Mouse (Mus musculus) CH12.LX (cell line): ENCODE data around the gene Stac. TPM values are rescaled to one million over a fixed set of nuclear protein-coding genes. Genes with fewer than 3 reads are reported as not detected.

Source experiments
- DNase-seq: peaks from one replicate; pipeline ENCODE4 v3.0.0-alpha.2; 2013; ENCODE audit errors: extremely low read depth
- H3K27ac ChIP-seq: 2 replicates; pipeline ENCODE4 v1.5.1; 2012; ENCODE audit warnings: low read depth, mild to moderate bottlenecking, control low read depth, moderate library complexity; ENCODE audit not compliant: insufficient read depth
- H3K27me3 ChIP-seq: replicated peaks from 2 replicates; pipeline ENCODE3; 2012; ENCODE audit warnings: inconsistent platforms
- H3K36me3 ChIP-seq, 2 experiments: replicated peaks in 1 of 2; 2 replicates each; pipeline versions ENCODE3 to v1.6.1; 2012; ENCODE audit warnings: inconsistent platforms in 1 of 2, low read length in 1 of 2, mild to moderate bottlenecking in 1 of 2, mixed read lengths in 1 of 2, moderate library complexity in 1 of 2; ENCODE audit not compliant: control insufficient read depth in 1 of 2, insufficient read depth in 1 of 2
- H3K4me1 ChIP-seq, 2 experiments: 2 replicates each; pipeline ENCODE4 v1.6.1; 2012; ENCODE audit warnings: inconsistent platforms in 1 of 2, moderate library complexity in 1 of 2; ENCODE audit not compliant: insufficient read depth in 2 of 2, control insufficient read depth in 1 of 2
- H3K4me2 ChIP-seq: 2 replicates; pipeline ENCODE4 v1.6.1; 2012; ENCODE audit warnings: low read depth, mild to moderate bottlenecking, control low read depth; ENCODE audit not compliant: poor library complexity, insufficient read depth, severe bottlenecking
- H3K4me3 ChIP-seq, 3 experiments: fragments of 150-350 bp in 1 of 3; sonication (generic) in 1 of 3; replicated peaks in 1 of 3; 2 replicates each; pipeline versions ENCODE3 to v1.5.1; 2011 to 2012; ENCODE audit warnings: low read depth in 2 of 3, low read length in 2 of 3, mild to moderate bottlenecking in 2 of 3, moderate library complexity in 2 of 3, control low read depth in 1 of 3, improper control_type of control experiment in 1 of 3, inconsistent platforms in 1 of 3, mixed read lengths in 1 of 3; ENCODE audit not compliant: poor library complexity in 1 of 3
- H3K79me2 ChIP-seq: replicated peaks from 2 replicates; pipeline ENCODE4 v1.6.1; 2012; ENCODE audit warnings: mild to moderate bottlenecking, moderate library complexity; ENCODE audit not compliant: control insufficient read depth, poor library complexity, insufficient read depth, severe bottlenecking; ENCODE audit errors: extremely low read depth
- H3K9ac ChIP-seq: 2 replicates; pipeline ENCODE4 v1.6.1; 2012; ENCODE audit warnings: low read depth, mild to moderate bottlenecking, control low read depth, moderate library complexity; ENCODE audit not compliant: insufficient read depth
- H3K9me3 ChIP-seq: replicated peaks from 2 replicates; pipeline ENCODE3; 2012; ENCODE audit warnings: low read length, inconsistent platforms, mixed read lengths
- BHLHE40 ChIP-seq: IDR thresholded peaks from 2 replicates; pipeline ENCODE4 v1.6.1; 2011; ENCODE audit warnings: mild to moderate bottlenecking, low read depth, low read length, improper control_type of control experiment
- CHD1 ChIP-seq: IDR thresholded peaks from 2 replicates; pipeline ENCODE4 v1.6.1; 2012; ENCODE audit warnings: low read depth, low read length, improper control_type of control experiment, inconsistent platforms
- E2F4 ChIP-seq: IDR thresholded peaks from 2 replicates; pipeline ENCODE4 v1.6.1; 2011; ENCODE audit warnings: low read depth, low read length, improper control_type of control experiment; ENCODE audit not compliant: insufficient replicate concordance
- ELF1 ChIP-seq: IDR thresholded peaks from 2 replicates; pipeline ENCODE4 v1.6.1; 2014; ENCODE audit warnings: low read depth, mild to moderate bottlenecking, inconsistent platforms, low read length, improper control_type of control experiment
- EP300 ChIP-seq: IDR thresholded peaks from 2 replicates; pipeline ENCODE4 v1.6.1; 2011; ENCODE audit warnings: low read length, improper control_type of control experiment
- HCFC1 ChIP-seq: IDR thresholded peaks from 2 replicates; pipeline ENCODE4 v1.6.1; 2012; ENCODE audit warnings: low read depth, mild to moderate bottlenecking, inconsistent platforms, low read length, improper control_type of control experiment
- IRF4 ChIP-seq: IDR thresholded peaks from 2 replicates; pipeline ENCODE4 v1.6.1; 2014; ENCODE audit warnings: low read depth, mild to moderate bottlenecking, inconsistent platforms, low read length, improper control_type of control experiment
- JUN ChIP-seq: IDR thresholded peaks from 2 replicates; pipeline ENCODE4 v1.6.1; 2011; ENCODE audit warnings: low read depth, mild to moderate bottlenecking, low read length, improper control_type of control experiment, moderate library complexity; ENCODE audit not compliant: insufficient read depth
- KAT2A ChIP-seq: IDR thresholded peaks from 2 replicates; pipeline ENCODE4 v1.6.1; 2012; ENCODE audit warnings: low read length, improper control_type of control experiment, inconsistent platforms; ENCODE audit not compliant: insufficient replicate concordance
- MAFK ChIP-seq: IDR thresholded peaks from 2 replicates; pipeline ENCODE4 v1.6.1; 2011; ENCODE audit warnings: low read length, improper control_type of control experiment; ENCODE audit not compliant: insufficient replicate concordance
- MAX ChIP-seq: IDR thresholded peaks from 2 replicates; pipeline ENCODE4 v1.6.1; 2011; ENCODE audit warnings: low read length, improper control_type of control experiment
- MEF2A ChIP-seq: IDR thresholded peaks from 2 replicates; pipeline ENCODE4 v1.6.1; 2014; ENCODE audit warnings: low read depth, mild to moderate bottlenecking, inconsistent platforms, low read length, improper control_type of control experiment, borderline replicate concordance
- MXI1 ChIP-seq: IDR thresholded peaks from 2 replicates; pipeline ENCODE4 v1.6.1; 2011; ENCODE audit warnings: mild to moderate bottlenecking, low read depth, low read length, improper control_type of control experiment
- MYC ChIP-seq: IDR thresholded peaks from 2 replicates; pipeline ENCODE4 v1.6.1; 2011; ENCODE audit warnings: low read depth, mild to moderate bottlenecking, improper control_type of control experiment, low read length
- NELFE ChIP-seq: IDR thresholded peaks from 2 replicates; pipeline ENCODE4 v1.6.1; 2011; ENCODE audit warnings: low read depth, low read length, improper control_type of control experiment
- POLR2A ChIP-seq: IDR thresholded peaks from 2 replicates; pipeline ENCODE4 v1.6.1; 2011; ENCODE audit warnings: low read depth, mild to moderate bottlenecking, improper control_type of control experiment, low read length
- RAD21 ChIP-seq: IDR thresholded peaks from 2 replicates; pipeline ENCODE4 v1.6.1; 2011; ENCODE audit warnings: low read depth, mild to moderate bottlenecking, low read length, improper control_type of control experiment, moderate library complexity
- RCOR1 ChIP-seq: conservative IDR thresholded peaks from 2 replicates; pipeline ENCODE4 v1.6.1; 2012; ENCODE audit warnings: low read depth, mild to moderate bottlenecking, inconsistent platforms, low read length, improper control_type of control experiment
- SMC3 ChIP-seq: IDR thresholded peaks from 2 replicates; pipeline ENCODE4 v1.6.1; 2011; ENCODE audit warnings: low read depth, low read length, improper control_type of control experiment
- UBTF ChIP-seq: IDR thresholded peaks from 2 replicates; pipeline ENCODE4 v1.6.1; 2012; ENCODE audit warnings: low read depth, mild to moderate bottlenecking, inconsistent platforms, low read length, improper control_type of control experiment, moderate library complexity
- USF2 ChIP-seq: conservative IDR thresholded peaks from 2 replicates; pipeline ENCODE4 v1.6.1; 2011; ENCODE audit warnings: low read depth, low read length, improper control_type of control experiment
- ZC3H11A ChIP-seq: IDR thresholded peaks from 2 replicates; pipeline ENCODE4 v1.6.1; 2012; ENCODE audit warnings: low read depth, mild to moderate bottlenecking, inconsistent platforms, low read length, improper control_type of control experiment
- ZKSCAN1 ChIP-seq: IDR thresholded peaks from 2 replicates; pipeline ENCODE4 v1.6.1; 2012; ENCODE audit warnings: low read depth, inconsistent platforms, low read length, improper control_type of control experiment, borderline replicate concordance
- ZMIZ1 ChIP-seq: IDR thresholded peaks from 2 replicates; pipeline ENCODE4 v1.6.1; 2012; ENCODE audit warnings: low read depth, mild to moderate bottlenecking, inconsistent platforms, low read length, improper control_type of control experiment
- ZNF384 ChIP-seq: IDR thresholded peaks from 2 replicates; pipeline ENCODE4 v1.6.1; 2012; ENCODE audit warnings: low read depth, low read length, improper control_type of control experiment, inconsistent platforms
- dilution Hi-C: fragments of 300-500 bp; cut with MboI; formaldehyde crosslinking; loops from 2 replicates; pipeline ENCODE4 v1.14.3; 2020; ENCODE audit warnings: low sequenced_read_pairs; ENCODE audit not compliant: extremely low pct_unique_long_range_greater_than_20kb, extremely low pct_ligation_motif_present
- in situ Hi-C: fragments of 300-500 bp; cut with MboI; formaldehyde crosslinking; loops from 3 replicates; pipeline ENCODE4 v1.14.3; 2019; ENCODE audit warnings: low sequenced_read_pairs, low pct_ligation_motif_present, low pct_unique_long_range_greater_than_20kb, mixed read lengths
- polyA plus RNA-seq: library from polyadenylated mRNA; unstranded; fragments of >175 nt; gene quantifications from 2 replicates; pipeline ENCODE4 v1.2.1, GENCODE M21; 2012; ENCODE audit warnings: low read depth; ENCODE audit not compliant: insufficient read length
- total RNA-seq, 2 experiments: library from RNA; depleted of rRNA; stranded (reverse); fragments of 300-350 nt in 1 of 2; fragments of >200 nt in 1 of 2; gene quantifications; 2 replicates each; pipeline ENCODE4 v1.2.3; 2012 to 2014

Gene Stac
- total and polyA plus RNA-seq, 3 experiments, result not detected

GRCm38 (mm10) chr9:111689146-111689545, 1.0 kb downstream of the Stac start:
- in situ Hi-C loops, result no loop called here
- dilution Hi-C loops, result no loop called here
- no peaks in the 10 kb centered on the region for H3K4me1 ChIP-seq
- DNase-seq, result no peak
- H3K9me3 ChIP-seq, result peaks cover 63% of the 10 kb centered on the region
- no peak overlapping the region for H3K4me2 ChIP-seq
- no peaks in the 10 kb centered on the region for H3K79me2 ChIP-seq
- H3K27me3 ChIP-seq, result no peaks in the 10 kb centered on the region
- H3K27ac ChIP-seq, result no peak overlapping the region
- no peak for TF ChIP-seq NELFE
- TF ChIP-seq SMC3, result no peak
- TF ChIP-seq UBTF, result no peak
- no peak for TF ChIP-seq MXI1
- no peak for TF ChIP-seq MAFK
- no peak for TF ChIP-seq EP300
- no peak for TF ChIP-seq KAT2A
- no peak for TF ChIP-seq USF2
- no peak for TF ChIP-seq ZC3H11A
- no peak for TF ChIP-seq MAX
- TF ChIP-seq MEF2A, result no peak
- no peak for TF ChIP-seq E2F4
- TF ChIP-seq CHD1, result no peak
- TF ChIP-seq ZNF384, result no peak
- no peak for TF ChIP-seq JUN
- TF ChIP-seq RCOR1, result no peak
- TF ChIP-seq MYC, result no peak
- no peak overlapping the region for H3K9ac ChIP-seq
- no peak overlapping the region for H3K4me3 ChIP-seq
- H3K36me3 ChIP-seq, result no peaks in the 10 kb centered on the region

- DNase-seq, result no peak
- in situ Hi-C loops (no loop called here), dilution Hi-C loops (no loop called here)
- Histone ChIP-seq H3K4me3 (no peak overlapping the region), H3K9ac (no peak overlapping the region), H3K27ac (no peak overlapping the region), H3K27me3 (no peaks in the 10 kb centered on the region), H3K36me3 (no peaks in the 10 kb centered on the region), H3K79me2 (no peaks in the 10 kb centered on the region), H3K4me2 (no peak overlapping the region), H3K4me1 (no peaks in the 10 kb centered on the region), H3K9me3 (peaks cover 67% of the 10 kb centered on the region)
- TF ChIP-seq BHLHE40 (no peak), ELF1 (no peak), MXI1 (no peak), RAD21 (no peak), IRF4 (no peak), ZMIZ1 (no peak), ZC3H11A (no peak), ZKSCAN1 (no peak), HCFC1 (no peak), EP300 (no peak), POLR2A (no peak)
Measured at GRCm38 (mm10) chr9:111684170-111684569, 6.0 kb downstream of the Stac start.
